Mouse (Mus musculus) embryo, embryonic 11.5 days (tissue): ENCODE measurements around the gene Olfr780.
"Not testable (repeated sequence)": the region's sequence is repeated elsewhere in the genome, so short reads cannot be mapped to it uniquely, and the experiment has no call there.

Experiments used
- DNase-seq: peaks from one replicate; pipeline ENCODE4 v3.0.0-alpha.2; 2012; ENCODE audit warnings: low read depth, low spot score

Olfr780 gene

GRCm38 (mm10) chr10:129317817-129318216 is at the start of gene Olfr780:
TSS of gene Olfr780 (plus strand) at chr10:129318117.
- DNase-seq = no peak

GRCm38 (mm10) chr10:129271081-129271535 is 46.8 kb upstream of the Olfr780 start, which contains the start of gene Olfr777:
TSS of gene Olfr777 (minus strand) at chr10:129271485.
- DNase-seq = no peak

- DNase-seq = not testable (repeated sequence)
These were observed 4.9 kb upstream of the Olfr780 start for GRCm38 (mm10) chr10:129312973-129313372.

GRCm38 (mm10) chr10:129313521-129313920 is 4.4 kb upstream of the Olfr780 start:
- DNase-seq = not testable (repeated sequence)

DNA sequence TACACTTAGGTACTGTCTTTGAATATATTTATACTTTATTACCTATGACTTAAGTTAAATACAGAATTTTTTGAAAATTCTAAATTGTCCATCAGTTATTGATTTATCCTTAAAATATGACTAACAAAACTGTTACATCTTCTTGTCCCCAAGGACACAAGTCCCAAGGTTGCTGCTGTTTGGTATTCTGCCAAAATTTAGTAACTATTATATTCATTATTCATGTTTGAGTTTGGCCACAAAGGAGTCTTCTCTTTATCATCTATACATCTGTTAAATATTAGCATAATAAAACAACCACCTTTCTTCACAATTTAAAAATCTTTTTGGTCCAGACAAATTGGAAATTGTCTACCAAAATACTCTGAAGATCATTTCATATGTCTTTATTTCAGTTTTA is 10.6 kb downstream of the Olfr780 start, which contains the start of gene Olfr781:
TSS of gene Olfr781 (plus strand) at position 301 of the 400 bp plus-strand sequence.
- no peak for DNase-seq

- DNase-seq = no peak
These were observed 30.6 kb downstream of the Olfr780 start, which contains the start of gene Olfr782 for GRCm38 (mm10) chr10:129348550-129348949. TSS of gene Olfr782 (plus strand) at chr10:129348850.

- not testable (repeated sequence) for DNase-seq
These were observed 34.6 kb downstream of the Olfr780 start for GRCm38 (mm10) chr10:129352475-129352874.

GRCm38 (mm10) chr10:129356496-129356895 is 38.6 kb downstream of the Olfr780 start:
- not testable (repeated sequence) for DNase-seq

GRCm38 (mm10) chr10:129357307-129357706 is 39.4 kb downstream of the Olfr780 start:
- DNase-seq = no peak
